Mouse (Mus musculus): ENCODE data around the gene Krt13.

Gene Krt13

GRCm38 (mm10) chr11:100112935-100113741 is 8.2 kb downstream of the Krt13 start:
- DNase-seq (ENCODE audit: low spot score in 2 of 2) = no peak

GRCm38 (mm10) chr11:100105576-100106122 is 15.7 kb downstream of the Krt13 start, which contains the start of gene Krt36:
Gene Krt36, minus strand, starts transcription at chr11:100105626.
- no peak for DNase-seq (ENCODE audit: low spot score in 2 of 2)

GRCm38 (mm10) chr11:100102693-100103429 is 18.5 kb downstream of the Krt13 start:
- DNase-seq (ENCODE audit: low spot score in 2 of 2) = no peak

GRCm38 (mm10) chr11:100100391-100100790 is 21.0 kb downstream of the Krt13 start:
- DNase-seq (ENCODE audit: low spot score in 2 of 2) = no peak

- no peak for DNase-seq (ENCODE audit: low spot score in 2 of 2)
Measured at GRCm38 (mm10) chr11:100097819-100098218, 23.5 kb downstream of the Krt13 start.

- DNase-seq (ENCODE audit: low spot score in 2 of 2) = no peak
Measured at GRCm38 (mm10) chr11:100096141-100096540, 25.2 kb downstream of the Krt13 start, which contains the start of gene Krt35. Gene Krt35, minus strand, starts transcription at chr11:100096241.

- DNase-seq (ENCODE audit: low spot score in 2 of 2) = no peak
Measured at GRCm38 (mm10) chr11:100088378-100089025, 32.9 kb downstream of the Krt13 start.

- no peak for DNase-seq (ENCODE audit: low spot score in 2 of 2)
Measured at GRCm38 (mm10) chr11:100087861-100088260, 33.5 kb downstream of the Krt13 start, which contains the start of gene Krt32. Gene Krt32, minus strand, starts transcription at chr11:100088226.

- no peak for DNase-seq (ENCODE audit: low spot score in 2 of 2)
Measured at GRCm38 (mm10) chr11:100073873-100074272, 47.5 kb downstream of the Krt13 start.

Data from thymus, postnatal 10 days (tissue).